Mouse (Mus musculus): Measurements from ENCODE around the gene Uvrag.
"Not testable (repeated sequence)": the region's sequence is repeated elsewhere in the genome, so short reads cannot be mapped to it uniquely, and the experiment has no call there.

Gene Uvrag

DNA sequence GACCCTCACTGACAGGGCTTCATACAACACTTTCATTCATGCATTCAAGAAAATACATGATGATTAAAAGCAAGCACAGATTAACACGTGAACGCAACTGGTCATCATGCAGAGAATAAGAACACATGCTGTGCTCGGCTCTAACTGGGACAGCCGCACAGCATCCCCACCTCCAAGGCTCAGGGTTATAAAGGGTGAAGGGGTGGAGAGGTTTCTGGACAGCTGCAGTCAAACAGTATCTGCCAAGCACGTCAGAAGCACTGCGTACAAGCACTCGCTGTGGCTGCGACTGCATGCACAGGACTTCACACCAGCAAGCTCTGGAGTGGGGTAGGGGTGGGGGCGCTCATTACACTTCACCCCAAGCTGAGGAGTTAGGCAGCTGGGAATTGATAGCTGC, 40.9 kb downstream of the Uvrag start:
- no peak for DNase-seq (ENCODE audit: low read depth, low spot score)

DNA sequence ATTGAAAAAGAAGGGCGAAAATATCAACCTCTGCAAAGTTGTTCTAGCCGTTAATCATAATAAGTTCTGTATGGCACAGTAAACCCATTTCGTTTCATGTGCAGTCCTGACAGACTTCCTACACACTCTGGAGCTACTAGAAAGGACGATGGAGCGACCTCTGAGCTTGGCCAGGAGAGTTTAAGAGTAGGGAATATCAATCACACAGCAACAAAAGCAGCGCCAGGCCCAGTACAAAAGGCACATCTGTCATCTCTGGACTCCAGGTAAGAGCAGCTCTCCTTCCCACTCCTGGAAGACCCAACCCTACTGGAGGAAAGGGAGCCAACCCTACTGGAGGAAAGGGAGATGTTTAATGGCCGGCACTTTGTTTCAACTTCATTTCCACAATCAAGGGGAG, 43.2 kb downstream of the Uvrag start:
- no peak for DNase-seq (ENCODE audit: low read depth, low spot score)

DNA sequence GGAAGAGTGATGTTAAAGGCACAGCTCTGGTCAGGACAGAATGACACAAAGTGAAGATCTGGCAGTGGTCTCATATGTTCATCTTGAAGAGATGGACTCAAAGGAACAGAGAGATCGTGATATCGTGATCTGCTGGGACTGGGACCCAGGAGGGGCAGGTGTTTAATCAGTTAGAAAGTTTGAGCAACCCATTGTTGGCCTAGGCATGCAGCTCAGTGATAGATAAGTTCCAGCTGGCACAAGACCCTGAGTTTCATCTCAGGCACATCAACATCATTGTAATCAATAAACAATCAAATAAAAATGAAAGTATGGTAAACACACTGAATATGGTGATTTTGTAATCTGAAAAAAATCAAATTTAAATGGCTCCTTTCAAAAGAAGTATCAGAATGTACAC, 43.8 kb downstream of the Uvrag start:
- DNase-seq (ENCODE audit: low read depth, low spot score) = no peak

- DNase-seq (ENCODE audit: low read depth, low spot score) = peak; percentile 62
These were observed 45.8 kb downstream of the Uvrag start for GRCm38 (mm10) chr7:99095191-99095590.

DNA sequence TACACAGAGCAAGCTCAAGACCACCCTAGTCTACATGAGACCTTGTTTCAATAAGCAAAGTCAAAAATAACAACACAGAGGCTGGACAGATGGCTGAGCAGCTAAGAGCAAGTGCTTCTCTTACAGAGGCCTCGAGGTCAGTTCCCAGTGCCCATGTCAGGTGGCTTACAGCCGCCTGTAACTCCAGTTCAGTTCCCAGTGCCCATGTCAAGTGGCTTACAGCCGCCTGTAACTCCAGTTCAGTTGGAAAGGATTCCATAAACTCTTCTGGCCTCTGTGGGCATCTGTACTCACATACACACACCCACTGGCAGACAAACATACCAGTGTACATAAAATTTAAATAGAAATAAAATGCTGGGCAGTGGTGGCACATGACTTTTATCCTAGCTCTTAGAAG, 46.6 kb downstream of the Uvrag start:
- no peak for DNase-seq (ENCODE audit: low read depth, low spot score)

DNA sequence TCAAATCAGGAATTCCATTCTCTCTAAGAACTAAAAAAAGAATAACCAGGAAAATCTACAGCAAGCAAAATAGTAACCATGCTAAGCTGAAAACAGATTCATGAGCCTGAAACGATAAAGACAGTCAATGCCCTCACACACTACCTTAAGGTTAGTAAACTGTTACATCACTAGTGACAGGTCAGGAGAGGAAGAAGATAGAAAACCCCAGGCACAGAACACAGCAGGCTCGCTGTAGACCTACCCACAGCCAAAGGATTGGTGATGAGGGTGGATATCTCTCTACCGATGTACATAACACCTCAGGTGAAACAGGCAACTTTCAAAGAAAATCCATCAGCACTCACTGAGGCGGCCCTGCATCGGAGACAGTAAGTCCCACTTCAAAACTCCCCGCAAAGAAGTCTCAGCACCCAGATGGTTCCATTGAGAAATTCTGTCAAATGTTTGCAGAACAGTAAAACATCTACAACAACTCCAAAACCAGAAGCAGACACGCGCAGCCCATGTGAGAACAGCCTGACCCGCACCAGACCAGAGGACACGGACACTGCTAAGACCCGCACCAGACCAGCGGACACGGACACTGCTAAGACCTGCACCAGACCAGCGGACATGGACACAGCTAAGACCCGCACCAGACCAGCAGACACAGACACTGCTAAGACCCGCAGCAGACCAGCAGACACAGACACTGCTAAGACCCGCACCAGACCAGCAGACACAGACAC, 48.9 kb downstream of the Uvrag start:
- no peak for DNase-seq (ENCODE audit: low read depth, low spot score)

- peak; percentile 19 for DNase-seq (ENCODE audit: low read depth, low spot score)
These were observed 51.2 kb downstream of the Uvrag start for GRCm38 (mm10) chr7:99089716-99090115.

- no peak for DNase-seq (ENCODE audit: low read depth, low spot score)
These were observed 52.2 kb downstream of the Uvrag start for GRCm38 (mm10) chr7:99088576-99089346.

DNA sequence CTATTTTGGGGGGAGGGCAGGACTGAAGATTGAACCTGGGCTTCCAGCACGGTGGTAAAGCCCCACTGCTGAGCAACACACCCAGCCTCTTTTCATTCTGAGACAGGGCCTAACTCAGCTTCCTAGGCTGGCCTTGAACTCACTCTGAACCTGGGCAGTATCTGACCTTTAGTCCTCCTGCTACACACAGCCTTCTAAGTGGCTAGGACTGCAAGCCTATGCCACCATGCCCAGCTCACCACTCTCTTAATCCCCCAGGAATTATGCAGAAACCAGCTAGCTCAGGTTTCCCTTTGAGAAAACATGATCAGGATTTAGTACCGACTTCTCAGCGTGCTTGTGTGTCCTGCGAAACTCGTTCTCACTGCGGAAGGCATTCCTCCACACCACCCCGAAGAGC, 53.4 kb downstream of the Uvrag start:
- DNase-seq (ENCODE audit: low read depth, low spot score) = no peak

DNA sequence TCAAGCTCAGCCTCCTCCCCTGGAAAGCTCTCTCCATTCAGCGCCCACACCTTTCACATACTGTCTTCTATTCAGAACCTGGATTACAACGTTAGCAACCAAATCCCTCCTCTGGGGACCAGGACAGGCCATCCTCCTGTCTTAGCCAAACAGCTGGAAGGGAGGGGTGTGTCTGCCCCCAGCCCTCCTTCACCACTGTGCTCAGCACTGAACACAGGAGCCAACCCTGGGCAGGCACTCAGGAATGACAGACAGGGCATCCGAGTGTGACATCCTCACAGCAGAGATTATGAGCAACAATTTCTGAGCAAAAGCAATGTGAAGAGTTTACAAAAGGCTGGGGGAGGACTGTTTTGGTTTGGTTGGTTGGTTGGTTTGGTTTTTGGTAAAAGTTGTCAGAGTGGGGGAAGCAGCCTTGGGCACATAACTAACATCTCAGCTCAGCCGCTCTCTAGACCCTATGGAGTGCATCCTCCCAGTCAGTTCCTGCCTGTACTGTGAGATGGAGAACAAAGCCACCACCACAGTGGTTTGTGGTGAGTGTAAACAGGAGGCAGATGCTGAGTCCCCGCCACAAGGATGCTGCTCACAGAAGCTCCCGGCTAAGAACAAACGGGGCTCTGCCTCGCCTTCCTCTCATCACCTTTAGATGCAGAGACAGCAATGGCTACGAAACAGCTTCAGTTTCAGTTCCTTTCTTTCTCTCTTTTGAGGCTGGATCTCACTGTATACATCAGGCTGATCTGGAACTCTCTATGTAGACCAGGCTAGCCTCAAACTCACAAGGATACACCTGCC, 54.1 kb downstream of the Uvrag start:
- DNase-seq (ENCODE audit: low read depth, low spot score) = peak; percentile 92

- DNase-seq (ENCODE audit: low read depth, low spot score) = no peak
These were observed 55.7 kb downstream of the Uvrag start for GRCm38 (mm10) chr7:99085249-99085648.

DNA sequence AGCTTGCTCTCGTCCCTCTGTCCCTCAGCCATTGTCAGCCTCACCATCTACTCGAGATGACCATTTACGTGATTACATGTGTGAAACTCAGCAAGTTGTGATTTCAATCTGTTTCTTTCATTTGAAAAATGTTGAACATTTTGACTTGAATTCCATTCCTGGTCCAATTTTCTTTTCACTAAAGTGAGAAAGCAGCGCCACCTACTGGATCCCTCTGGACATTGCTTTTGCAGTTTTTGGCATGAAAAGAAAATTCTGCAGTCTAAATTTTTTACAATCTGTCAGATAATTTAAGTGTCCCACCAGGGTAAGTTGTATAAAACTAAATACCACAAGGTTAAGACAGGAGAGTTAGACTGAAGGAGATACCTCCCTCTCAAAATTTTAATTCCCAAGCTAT, 61.4 kb downstream of the Uvrag start:
- peak; percentile 42 for DNase-seq (ENCODE audit: low read depth, low spot score)

DNA sequence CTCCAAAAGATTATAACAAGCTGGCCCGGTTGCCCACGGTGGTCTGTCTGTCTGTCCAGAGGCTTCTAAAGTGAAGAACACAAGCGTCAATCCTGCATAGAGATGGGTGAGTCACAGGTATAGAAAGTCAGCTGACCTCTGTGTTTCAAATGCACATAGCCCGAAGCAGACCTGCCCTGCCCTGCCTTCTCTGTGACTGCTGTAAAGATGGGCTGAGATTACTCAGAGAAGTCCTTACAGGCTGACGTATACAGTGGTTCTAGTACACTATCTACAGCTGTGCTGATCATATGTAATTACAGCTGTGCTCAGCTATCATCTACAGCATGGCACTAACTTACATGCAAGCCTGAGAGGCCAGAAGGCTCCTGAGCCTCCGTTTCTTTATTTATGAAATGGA, 62.1 kb downstream of the Uvrag start:
- no peak for DNase-seq (ENCODE audit: low read depth, low spot score)

DNA sequence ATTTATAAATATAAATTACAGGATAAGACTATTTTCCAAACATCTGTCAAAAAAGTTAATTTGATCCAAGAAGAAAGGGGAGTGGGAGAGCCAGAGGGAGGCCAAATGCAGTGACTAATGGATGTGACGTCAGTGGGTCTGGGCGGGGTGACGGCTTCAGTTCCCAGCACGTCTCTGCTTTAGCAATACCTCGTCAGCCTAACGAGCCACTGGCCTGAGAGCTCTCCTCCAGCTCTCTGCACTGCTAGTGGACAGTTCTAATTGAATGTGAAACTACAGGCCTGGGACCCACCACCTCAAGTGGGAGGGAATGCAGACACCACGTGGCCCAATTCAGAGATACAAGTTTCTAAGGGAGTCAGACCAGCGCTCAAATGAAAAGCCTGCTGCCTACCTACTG, 63.7 kb downstream of the Uvrag start:
- DNase-seq (ENCODE audit: low read depth, low spot score) = no peak

DNA sequence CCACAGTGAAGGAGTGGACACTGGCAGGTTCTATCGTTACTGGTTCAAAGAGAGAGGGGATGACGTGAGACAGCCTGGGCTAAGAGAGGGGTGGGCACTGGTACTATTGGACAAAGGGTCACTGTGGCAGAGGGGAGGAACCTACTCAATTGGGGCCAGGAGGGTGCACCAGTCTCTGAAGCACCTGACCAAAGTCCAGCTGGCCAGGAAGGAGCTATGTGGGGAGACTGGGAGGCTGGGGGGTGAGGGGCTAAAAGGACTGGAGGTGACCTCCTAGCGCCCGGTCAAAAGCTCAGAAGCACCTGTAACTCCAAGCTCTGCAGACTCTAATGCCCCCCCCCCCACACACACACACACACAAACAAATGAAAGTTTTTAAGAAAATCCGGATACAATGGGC, 65.8 kb downstream of the Uvrag start:
- no peak for DNase-seq (ENCODE audit: low read depth, low spot score)

DNA sequence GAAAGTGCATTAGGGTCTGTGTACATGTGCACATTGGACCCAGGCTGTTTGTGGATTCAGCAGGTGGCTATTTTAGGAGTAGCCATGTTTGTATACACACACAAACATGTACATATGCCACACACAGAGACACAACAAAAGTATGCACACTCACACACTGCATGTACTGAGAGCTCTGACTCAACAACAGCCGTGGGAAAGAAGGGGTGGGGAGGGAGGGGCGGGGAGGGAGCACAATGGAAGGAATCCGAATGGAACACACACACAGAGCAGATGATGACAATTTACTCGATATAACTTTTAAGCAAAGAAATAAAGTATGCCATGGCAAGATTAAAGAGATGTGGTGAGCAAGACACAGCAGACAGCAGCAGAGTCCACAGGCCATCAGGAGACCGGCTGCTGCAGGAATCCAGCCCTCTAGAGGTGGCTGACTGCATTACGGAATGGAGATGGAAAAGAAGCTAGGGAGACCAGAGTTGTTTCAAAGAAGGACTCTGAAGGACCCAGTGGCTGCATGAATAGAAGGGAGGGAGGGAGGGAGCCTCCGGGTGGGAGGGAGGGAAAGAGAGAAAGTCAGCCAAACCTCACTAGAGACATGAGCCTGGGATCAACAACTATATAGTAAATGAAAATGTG, 67.1 kb downstream of the Uvrag start:
- DNase-seq (ENCODE audit: low read depth, low spot score) = no peak

DNA sequence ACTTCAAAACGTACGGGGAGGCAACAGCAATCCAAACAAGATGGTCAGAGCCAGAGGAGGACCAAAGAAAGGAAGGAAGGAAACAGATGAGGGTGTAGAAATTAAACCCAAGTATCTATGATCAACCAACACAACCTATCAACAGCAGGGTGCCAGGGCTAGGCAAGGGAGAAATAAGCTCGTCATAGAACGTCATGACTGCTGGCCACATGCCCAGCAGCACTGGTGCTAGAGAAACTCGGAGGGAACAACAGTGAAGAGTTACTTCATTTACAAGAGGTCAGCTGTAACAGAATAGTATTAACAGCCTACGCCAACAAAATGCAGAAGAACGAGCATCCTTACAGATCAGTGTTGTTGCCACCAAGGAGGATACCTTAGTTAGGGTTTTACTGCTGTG, 73.2 kb downstream of the Uvrag start:
- DNase-seq (ENCODE audit: low read depth, low spot score) = no peak

- DNase-seq (ENCODE audit: low read depth, low spot score) = no peak
These were observed 75.0 kb downstream of the Uvrag start for GRCm38 (mm10) chr7:99065920-99066319.

DNA sequence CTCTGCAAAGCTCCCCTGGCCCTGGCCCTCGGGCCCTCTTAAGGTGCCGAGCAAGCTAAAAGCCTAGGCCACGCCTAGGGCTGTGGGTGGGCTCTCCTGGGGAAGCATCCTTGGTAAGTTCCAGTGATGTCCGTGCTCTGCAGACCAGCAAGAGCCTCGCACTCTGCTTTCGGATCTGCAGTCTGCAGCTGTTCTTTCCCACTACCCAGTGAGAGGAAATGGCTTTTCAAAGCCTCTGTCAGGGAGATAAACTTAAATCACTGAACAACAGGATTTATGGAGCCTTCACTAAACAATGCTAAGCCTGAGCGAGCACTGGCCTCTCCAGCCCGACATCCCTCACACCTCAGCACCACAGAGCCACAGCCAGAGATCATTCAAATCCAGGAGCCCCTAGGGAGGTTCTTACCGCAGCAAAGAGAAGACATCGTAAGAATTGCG, 75.5 kb downstream of the Uvrag start:
- DNase-seq (ENCODE audit: low read depth, low spot score) = no peak

DNA sequence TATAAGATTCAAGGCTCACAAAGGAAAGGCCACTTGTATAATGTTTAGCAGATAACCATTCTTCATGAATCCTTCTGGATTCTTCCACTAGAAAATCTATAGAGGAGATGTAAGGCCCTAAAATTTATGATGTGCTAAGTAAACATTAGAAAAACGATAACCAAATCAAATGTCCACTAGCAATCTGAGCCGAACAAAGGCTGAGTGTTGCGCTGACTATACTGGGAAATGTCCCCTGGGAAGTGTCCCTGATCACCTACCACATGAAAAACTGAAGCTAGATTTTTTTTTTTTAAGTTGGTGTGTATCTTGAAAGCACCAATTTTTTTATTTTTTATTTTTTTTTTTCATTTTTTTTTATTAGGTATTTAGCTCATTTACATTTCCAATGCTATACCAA, 76.1 kb downstream of the Uvrag start:
- DNase-seq (ENCODE audit: low read depth, low spot score) = no peak

DNA sequence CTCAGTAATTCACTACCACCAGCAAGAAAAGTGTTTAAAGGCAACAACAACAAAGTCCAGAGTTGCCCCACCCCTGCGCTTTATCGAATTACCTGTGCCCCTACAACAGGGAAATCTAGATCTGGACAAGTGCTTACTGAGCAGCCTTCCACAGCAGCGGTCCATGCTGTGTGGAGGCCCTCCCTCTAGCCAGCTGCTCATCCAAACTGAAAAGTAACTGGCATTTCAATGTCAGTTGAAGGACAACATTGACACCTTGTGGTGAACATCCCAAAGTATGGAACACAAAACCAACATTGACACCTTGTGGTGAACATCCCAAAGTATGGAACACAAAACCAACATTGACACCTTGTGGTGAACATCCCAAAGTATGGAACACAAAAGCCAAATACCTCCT, 78.7 kb downstream of the Uvrag start:
- DNase-seq (ENCODE audit: low read depth, low spot score) = not testable (repeated sequence)
